Mouse (Mus musculus) splenic B cell, adult 2 months (primary cell): ENCODE data around the gene Sult2b1.

Experiments used
- DNase-seq: peaks from one replicate; pipeline ENCODE4 v3.0.0-alpha.2; 2011; ENCODE audit warnings: low read depth, low spot score
- H3K27me3 ChIP-seq: 2 replicates; pipeline ENCODE4 v1.6.1; 2012; ENCODE audit warnings: mild to moderate bottlenecking, low read length, moderate library complexity, mixed read lengths; ENCODE audit not compliant: control insufficient read depth, poor library complexity, insufficient read depth, severe bottlenecking
- H3K36me3 ChIP-seq: 2 replicates; pipeline ENCODE4 v1.6.1; 2012; ENCODE audit warnings: mild to moderate bottlenecking, low read length, moderate library complexity, mixed read lengths; ENCODE audit not compliant: control insufficient read depth, poor library complexity, insufficient read depth, severe bottlenecking

The Sult2b1 gene

DNA sequence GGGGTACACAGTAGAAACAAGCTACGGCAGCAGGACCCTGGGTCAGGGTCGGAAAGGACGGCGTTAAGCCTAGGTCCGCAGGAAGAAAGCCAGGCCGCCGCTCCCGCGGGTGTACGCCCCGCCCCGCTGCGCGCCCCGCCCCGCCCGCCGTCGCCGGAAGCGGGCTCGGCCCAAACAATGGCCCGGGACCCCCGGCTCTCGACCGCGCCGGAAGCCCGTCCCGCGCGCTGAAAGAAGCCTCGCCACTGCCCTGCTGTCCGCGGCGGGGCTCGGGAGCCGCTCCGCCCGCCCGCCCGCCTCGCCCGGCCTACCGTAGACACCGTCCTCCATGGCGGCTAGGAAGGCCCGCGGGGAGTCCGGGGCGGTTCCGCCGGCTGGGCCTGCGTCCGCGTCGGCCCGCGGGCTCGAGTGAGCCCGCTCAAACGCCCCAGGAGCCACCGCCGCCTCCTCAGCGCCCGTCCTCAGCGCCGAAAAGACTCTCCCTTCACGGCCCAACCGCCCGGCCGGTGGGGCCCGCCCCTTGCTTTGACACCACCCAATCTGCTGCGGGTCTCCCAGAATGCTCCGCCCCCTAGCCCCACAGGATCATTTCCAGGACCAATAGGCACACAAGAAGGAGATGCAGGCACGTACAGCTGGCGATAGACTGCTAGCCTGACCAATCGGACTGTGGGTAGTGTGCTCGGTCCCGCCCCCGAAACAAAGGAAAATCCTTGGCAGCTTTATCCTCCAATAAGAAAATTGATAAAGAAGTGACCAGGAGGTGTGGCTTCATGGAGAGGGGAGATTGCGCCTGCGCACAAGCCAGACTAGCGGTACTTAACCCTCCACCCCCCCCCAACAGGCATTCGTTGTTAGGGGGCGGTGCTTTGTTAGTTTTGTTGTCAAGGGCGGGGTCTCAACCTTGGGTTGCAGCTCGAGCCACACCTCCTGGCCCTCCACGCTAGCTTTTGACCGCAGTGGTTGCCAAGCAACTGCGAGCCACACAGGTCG, 29.6 kb upstream of the Sult2b1 start, which contains the start of gene Cyth2:
TSS of gene Cyth2 (minus strand) at position 795 of the 993 bp plus-strand sequence.
- peak; percentile 100 for DNase-seq
- H3K27me3 ChIP-seq, result no peaks in the 10 kb centered on the region

GRCm38 (mm10) chr7:45812921-45813320, 28.5 kb upstream of the Sult2b1 start:
- no peaks in the 10 kb centered on the region for H3K27me3 ChIP-seq
- no peak for DNase-seq
- H3K36me3 ChIP-seq, result peaks cover 13% of the 10 kb centered on the region

More for the DNA sequence above, 29.6 kb upstream of the Sult2b1 start, which contains the start of gene Cyth2:
- H3K36me3 ChIP-seq, result peaks cover 5% of the 10 kb centered on the region

GRCm38 (mm10) chr7:45809276-45810075, 25.0 kb upstream of the Sult2b1 start:
- Histone ChIP-seq H3K36me3 (peaks cover 16% of the 10 kb centered on the region), H3K27me3 (no peaks in the 10 kb centered on the region)
- DNase-seq, result no peak

- Histone ChIP-seq H3K27me3 (no peaks in the 10 kb centered on the region), H3K36me3 (peaks cover 16% of the 10 kb centered on the region)
- DNase-seq, result no peak
These were observed 24.0 kb upstream of the Sult2b1 start for GRCm38 (mm10) chr7:45808471-45808870.

DNA sequence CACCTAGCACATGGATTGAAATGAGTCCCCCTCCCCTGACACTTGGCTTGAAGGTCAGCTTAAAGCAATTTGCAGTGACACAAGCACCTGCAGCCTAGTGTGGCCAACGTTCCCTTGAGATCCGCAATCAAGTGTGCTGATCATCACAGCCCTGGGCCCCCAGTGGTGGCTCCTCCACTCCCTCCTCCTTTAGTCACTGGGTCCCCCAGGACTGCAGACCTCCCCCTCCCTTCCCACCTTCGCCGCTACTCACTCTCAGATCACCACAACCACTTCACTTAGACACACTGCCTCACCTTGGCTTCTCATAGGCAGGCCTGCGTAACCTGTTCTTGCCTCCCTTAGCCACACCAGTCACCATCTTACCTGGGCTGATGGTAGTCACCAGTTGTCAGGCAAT, 21.5 kb upstream of the Sult2b1 start:
- Histone ChIP-seq H3K36me3 (peaks cover 16% of the 10 kb centered on the region), H3K27me3 (no peaks in the 10 kb centered on the region)
- no peak for DNase-seq

DNA sequence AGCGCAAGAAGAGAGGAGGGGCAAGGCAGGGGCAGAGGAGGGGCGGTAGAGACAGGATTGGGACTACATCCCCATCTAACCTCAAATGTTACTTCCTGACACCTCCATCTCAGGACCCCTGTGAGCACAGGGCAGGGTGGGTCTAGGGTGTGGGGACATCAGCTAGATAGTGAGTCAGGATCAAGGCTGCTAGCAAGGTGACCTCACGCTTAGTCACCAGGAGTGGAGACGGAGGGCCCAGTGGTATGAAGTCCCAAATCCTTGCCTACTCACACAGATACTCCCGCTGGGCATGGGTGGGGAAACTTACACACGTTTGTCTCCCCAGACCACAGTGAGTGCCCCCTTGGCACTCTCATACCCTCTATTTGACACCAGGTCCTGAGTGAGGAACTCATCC, 18.1 kb upstream of the Sult2b1 start:
- Histone ChIP-seq H3K36me3 (0 out of 2 replicates have a peak, but pooled peaks cover under 1% of the 10 kb centered on the region), H3K27me3 (no peaks in the 10 kb centered on the region)
- no peak for DNase-seq

- no peaks in the 10 kb centered on the region for H3K27me3 ChIP-seq
- peak; percentile 95 for DNase-seq
- H3K36me3 ChIP-seq, result no peaks in the 10 kb centered on the region
These were observed 16.9 kb upstream of the Sult2b1 start for GRCm38 (mm10) chr7:45801348-45801747.

DNA sequence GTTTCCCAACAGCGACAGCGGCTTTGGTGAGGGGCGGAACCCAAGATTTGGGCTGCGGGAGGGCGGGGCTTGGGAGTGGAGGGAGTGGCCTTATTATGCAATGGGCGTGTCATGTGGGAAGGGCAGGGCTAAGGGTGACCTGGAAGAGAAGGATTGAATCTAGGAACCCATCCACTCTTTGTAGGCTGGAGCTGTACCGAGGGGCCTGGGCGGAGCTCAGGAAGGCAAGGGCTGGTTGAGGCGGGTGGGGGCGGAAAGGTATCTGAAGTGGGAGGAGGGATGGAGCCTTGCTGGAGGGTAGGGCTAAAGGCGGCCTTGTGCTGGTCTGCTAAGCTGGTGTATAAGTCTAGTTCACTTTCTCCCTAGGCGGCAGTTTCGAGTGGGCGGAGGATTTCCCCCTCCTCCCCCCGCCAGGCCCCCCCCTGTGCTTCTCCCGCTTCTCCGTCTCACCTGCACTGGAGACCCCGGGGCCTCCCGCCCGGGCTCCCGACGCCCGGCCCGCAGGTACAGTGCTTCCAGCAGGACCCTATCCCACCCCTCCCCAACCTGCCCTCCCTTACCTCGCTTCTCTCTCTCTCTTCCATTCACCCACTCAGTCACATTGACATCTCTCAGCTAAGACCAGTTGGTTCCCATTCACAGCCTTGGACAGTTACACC, 16.2 kb upstream of the Sult2b1 start:
- peak; percentile 80 for DNase-seq
- Histone ChIP-seq H3K36me3 (no peaks in the 10 kb centered on the region), H3K27me3 (no peaks in the 10 kb centered on the region)

DNA sequence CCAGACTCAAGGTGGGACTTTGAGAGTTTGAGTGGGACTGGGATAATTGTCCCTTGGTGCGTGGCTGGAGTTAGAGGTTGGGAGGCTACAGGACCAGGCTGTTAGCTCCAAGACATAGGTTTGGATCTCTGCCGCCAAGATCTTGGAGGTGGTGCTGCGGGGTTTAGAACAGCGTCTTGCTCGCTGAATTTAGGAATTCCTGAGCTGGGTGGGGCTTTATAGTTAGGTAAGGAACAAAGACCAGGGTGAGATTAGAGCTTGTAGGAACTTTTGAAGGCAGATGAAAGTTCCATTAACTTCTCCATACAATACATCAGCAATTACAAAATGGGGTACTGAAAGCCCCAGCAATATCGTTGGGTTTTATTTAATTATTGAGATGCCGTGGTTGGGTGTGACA, 15.5 kb upstream of the Sult2b1 start:
- DNase-seq, result no peak
- no peaks in the 10 kb centered on the region for H3K36me3 ChIP-seq
- H3K27me3 ChIP-seq, result no peaks in the 10 kb centered on the region

GRCm38 (mm10) chr7:45798931-45799330, 14.5 kb upstream of the Sult2b1 start:
- Histone ChIP-seq H3K27me3 (no peaks in the 10 kb centered on the region), H3K36me3 (no peaks in the 10 kb centered on the region)
- DNase-seq, result no peak

GRCm38 (mm10) chr7:45798511-45798836, 14.0 kb upstream of the Sult2b1 start:
- H3K27me3 ChIP-seq, result no peaks in the 10 kb centered on the region
- peak; percentile 55 for DNase-seq
- H3K36me3 ChIP-seq, result no peaks in the 10 kb centered on the region

DNA sequence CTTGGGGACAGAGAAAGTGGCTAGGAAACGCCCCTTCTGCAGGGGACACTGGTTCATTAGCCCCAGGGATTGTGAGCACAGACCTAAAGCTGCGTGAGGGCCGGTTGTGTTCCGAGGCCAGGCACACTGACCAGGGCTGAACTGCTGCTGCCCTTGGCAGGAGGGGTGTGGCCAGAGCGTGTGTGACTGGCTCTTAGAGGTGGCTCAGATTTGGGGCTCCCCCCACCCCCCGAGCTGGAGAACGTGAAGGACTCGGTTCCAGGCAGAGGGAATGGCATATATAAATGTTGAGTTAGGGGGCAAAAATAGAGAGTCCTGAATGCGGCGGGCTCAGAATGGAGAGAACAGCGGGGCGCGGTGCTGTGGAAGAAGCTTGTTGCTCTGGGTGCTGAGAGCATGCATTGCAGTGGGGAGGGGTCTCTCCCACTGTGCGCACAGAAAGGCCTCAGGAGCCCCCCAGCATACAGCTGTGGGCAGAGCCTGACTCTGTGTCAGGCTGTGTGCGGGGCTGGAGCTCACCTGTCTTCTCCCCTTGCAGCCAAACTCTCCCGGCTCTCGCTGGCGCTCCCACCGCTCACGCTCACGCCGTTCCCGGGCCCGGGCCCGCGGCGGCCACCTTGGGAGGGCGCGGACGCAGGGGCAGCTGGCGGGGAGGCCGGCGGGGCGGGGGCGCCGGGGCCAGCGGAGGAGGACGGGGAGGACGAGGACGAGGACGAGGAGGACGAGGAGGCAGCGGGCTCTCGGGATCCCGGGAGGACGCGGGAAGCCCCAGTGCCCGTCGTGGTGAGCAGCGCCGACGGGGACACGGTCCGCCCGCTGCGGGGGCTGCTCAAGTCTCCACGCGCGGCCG, 13.4 kb upstream of the Sult2b1 start:
- Histone ChIP-seq H3K27me3 (no peaks in the 10 kb centered on the region), H3K36me3 (no peaks in the 10 kb centered on the region)
- no peak for DNase-seq

DNA sequence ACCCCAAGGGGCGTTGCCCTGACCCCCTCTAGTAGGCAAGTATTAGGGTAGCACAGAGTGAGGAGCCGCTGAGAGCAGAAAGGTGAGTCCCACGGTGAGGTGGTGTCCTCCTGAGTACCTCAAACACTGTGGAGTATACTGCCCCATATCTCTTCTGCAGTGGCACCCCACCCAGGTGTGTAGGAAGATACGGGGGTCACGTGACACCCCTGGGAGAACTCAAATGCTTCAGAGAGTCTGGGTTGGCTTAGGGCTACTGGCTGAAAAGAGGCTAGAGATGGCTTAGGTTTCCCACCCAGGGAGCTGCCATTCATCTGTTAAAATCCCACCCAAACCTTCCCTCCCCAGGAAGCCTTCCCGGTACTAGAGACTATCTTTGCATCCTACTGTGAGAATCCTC, 12.5 kb upstream of the Sult2b1 start:
- no peak for DNase-seq
- H3K27me3 ChIP-seq, result no peaks in the 10 kb centered on the region

GRCm38 (mm10) chr7:45794971-45795370, 10.5 kb upstream of the Sult2b1 start:
- H3K36me3 ChIP-seq, result no peaks in the 10 kb centered on the region
- DNase-seq, result no peak
- H3K27me3 ChIP-seq, result no peaks in the 10 kb centered on the region

More for the DNA sequence above, 12.5 kb upstream of the Sult2b1 start:
- H3K36me3 ChIP-seq, result no peaks in the 10 kb centered on the region
